Mouse (Mus musculus) embryonic facial prominence, embryonic 12.5 days (tissue): ENCODE measurements at regions not wholly inside any gene's neighbourhood (a gene's known extent, or its start where the extent isn't known, plus 50 kb on each side); places are given as distances from the start of the nearest gene placed in this dataset.

ENCODE experiments used
- ATAC-seq: fragments of 200-750 bp; cut with Nextera tagmentation; 2 replicates; pipeline ENCODE4 v1.8.0; 2017; ENCODE audit not compliant: insufficient number of reproducible peaks, insufficient read depth, low FRiP score, low TSS enrichment
- H3K27ac ChIP-seq: fragments of 300-500 bp; sonication (generic); 2 replicates; pipeline ENCODE4 v1.5.1; 2016; ENCODE audit warnings: mild to moderate bottlenecking
- H3K27me3 ChIP-seq: fragments of 300-500 bp; sonication (generic); 2 replicates; pipeline ENCODE4 v1.6.1; 2016; ENCODE audit warnings: mild to moderate bottlenecking, moderate library complexity
- H3K36me3 ChIP-seq: fragments of 300-500 bp; sonication (generic); 2 replicates; pipeline ENCODE4 v1.6.1; 2016; ENCODE audit warnings: mild to moderate bottlenecking
- H3K4me1 ChIP-seq: fragments of 300-500 bp; sonication (generic); 2 replicates; pipeline ENCODE4 v1.6.1; 2016
- H3K4me2 ChIP-seq: fragments of 300-500 bp; sonication (generic); replicated peaks from 2 replicates; pipeline ENCODE4 v1.6.1; 2016; ENCODE audit warnings: mild to moderate bottlenecking, moderate library complexity
- H3K4me3 ChIP-seq: fragments of 300-500 bp; sonication (generic); 2 replicates; pipeline ENCODE4 v1.5.1; 2016; ENCODE audit warnings: mild to moderate bottlenecking
- H3K9ac ChIP-seq: fragments of 300-500 bp; sonication (generic); 2 replicates; pipeline ENCODE4 v1.6.1; 2016; ENCODE audit warnings: mild to moderate bottlenecking, moderate library complexity
- H3K9me3 ChIP-seq: fragments of 300-500 bp; sonication (generic); 2 replicates; pipeline ENCODE4 v1.6.1; 2016; ENCODE audit warnings: mild to moderate bottlenecking, moderate library complexity
- WGBS: fragments of 180-500 bp; shearing (Covaris S2); methylation state at CpG from one replicate; pipeline ENCODE4 v1.1.7; 2016; 5-methylcytosine and 5-hydroxymethylcytosine counted together

- H3K36me3 ChIP-seq = no peaks in the 10 kb centered on the region
- no peak overlapping the region for H3K9ac ChIP-seq
- no peak overlapping the region for H3K4me3 ChIP-seq
- no peaks in the 10 kb centered on the region for H3K27me3 ChIP-seq
- H3K4me2 ChIP-seq = no peak overlapping the region
- H3K4me1 ChIP-seq = peaks cover 16% of the 10 kb centered on the region
- no peak overlapping the region for H3K27ac ChIP-seq
- WGBS = 88% methylated on average over 1 of the region's 1 CpGs
- no peak for ATAC-seq
- no peaks in the 10 kb centered on the region for H3K9me3 ChIP-seq
Measured at GRCm38 (mm10) chr5:73764226-73764625, 113.0 kb downstream of the Spata18 start.

- H3K27me3 ChIP-seq = no peaks in the 10 kb centered on the region
- H3K9ac ChIP-seq = no peak overlapping the region
- H3K4me1 ChIP-seq = peaks cover 12% of the 10 kb centered on the region
- no peak overlapping the region for H3K4me2 ChIP-seq
- WGBS = 93% methylated on average over 7 of the region's 7 CpGs
- H3K9me3 ChIP-seq = no peaks in the 10 kb centered on the region
- H3K4me3 ChIP-seq = no peak overlapping the region
- no peak overlapping the region for H3K27ac ChIP-seq
- ATAC-seq = no peak
- no peaks in the 10 kb centered on the region for H3K36me3 ChIP-seq
Measured at GRCm38 (mm10) chr5:73765466-73765865, 114.3 kb downstream of the Spata18 start.

- ATAC-seq = no peak
- H3K36me3 ChIP-seq = no peaks in the 10 kb centered on the region
- 70% methylated on average over 3 of the region's 3 CpGs for WGBS
- no peak overlapping the region for H3K9ac ChIP-seq
- H3K27me3 ChIP-seq = no peaks in the 10 kb centered on the region
- no peak overlapping the region for H3K4me3 ChIP-seq
- no peak overlapping the region for H3K27ac ChIP-seq
- peaks cover 4% of the 10 kb centered on the region; the same call in 1 of the 2 replicates for H3K4me1 ChIP-seq
- H3K4me2 ChIP-seq = no peak overlapping the region
- peaks cover 7% of the 10 kb centered on the region; the same call in 1 of the 2 replicates for H3K9me3 ChIP-seq
Measured at GRCm38 (mm10) chr5:73768253-73768652, 117.1 kb downstream of the Spata18 start.

GRCm38 (mm10) chr5:73775775-73776548, 124.8 kb downstream of the Spata18 start:
- no peak for ATAC-seq
- H3K36me3 ChIP-seq = no peaks in the 10 kb centered on the region
- H3K27me3 ChIP-seq = no peaks in the 10 kb centered on the region
- H3K4me3 ChIP-seq = no peak overlapping the region
- no peak overlapping the region for H3K27ac ChIP-seq
- H3K9me3 ChIP-seq = peaks cover 9% of the 10 kb centered on the region; the same call in 1 of the 2 replicates
- no peaks in the 10 kb centered on the region for H3K4me1 ChIP-seq
- 80% methylated on average over 7 of the region's 7 CpGs for WGBS
- H3K4me2 ChIP-seq = no peak overlapping the region
- no peak overlapping the region for H3K9ac ChIP-seq

GRCm38 (mm10) chr5:73777282-73777921, 126.2 kb downstream of the Spata18 start:
- Histone ChIP-seq H3K9ac (no peak overlapping the region), H3K4me2 (no peak overlapping the region), H3K4me1 (0 out of 2 replicates have a peak, but pooled peaks cover 3% of the 10 kb centered on the region), H3K36me3 (no peaks in the 10 kb centered on the region), H3K9me3 (peaks cover 9% of the 10 kb centered on the region; the same call in 1 of the 2 replicates), H3K27ac (no peak overlapping the region), H3K4me3 (no peak overlapping the region), H3K27me3 (no peaks in the 10 kb centered on the region)
- ATAC-seq = no peak
- 78% methylated on average over 9 of the region's 9 CpGs for WGBS

GRCm38 (mm10) chr5:73781190-73781940, 130.2 kb downstream of the Spata18 start:
- H3K9ac ChIP-seq = no peak overlapping the region
- 92% methylated on average over 23 of the region's 23 CpGs for WGBS
- H3K27ac ChIP-seq = no peak overlapping the region
- no peak overlapping the region for H3K4me3 ChIP-seq
- no peaks in the 10 kb centered on the region for H3K36me3 ChIP-seq
- 0 out of 2 replicates have a peak, but pooled peaks have one; percentile 53 for ATAC-seq
- H3K4me1 ChIP-seq = 0 out of 2 replicates have a peak, but pooled peaks cover 13% of the 10 kb centered on the region
- no peak overlapping the region for H3K4me2 ChIP-seq
- H3K9me3 ChIP-seq = no peaks in the 10 kb centered on the region
- H3K27me3 ChIP-seq = no peaks in the 10 kb centered on the region

- WGBS = 21% methylated on average over 15 of the region's 15 CpGs
- Histone ChIP-seq H3K4me3 (no peak overlapping the region), H3K9ac (no peak overlapping the region), H3K4me2 (peak overlapping the region; percentile 19; the same call in 1 of the 2 replicates), H3K27ac (peak overlapping the region; percentile 75), H3K27me3 (no peaks in the 10 kb centered on the region), H3K36me3 (no peaks in the 10 kb centered on the region), H3K4me1 (0 out of 2 replicates have a peak, but pooled peaks cover 13% of the 10 kb centered on the region), H3K9me3 (no peaks in the 10 kb centered on the region)
- ATAC-seq = peak; percentile 84
Measured at GRCm38 (mm10) chr5:73782214-73783091, 131.3 kb downstream of the Spata18 start.

GRCm38 (mm10) chr5:73787275-73787674, 136.1 kb downstream of the Spata18 start:
- Histone ChIP-seq H3K4me3 (no peak overlapping the region), H3K27me3 (no peaks in the 10 kb centered on the region), H3K9me3 (no peaks in the 10 kb centered on the region), H3K36me3 (no peaks in the 10 kb centered on the region), H3K9ac (no peak overlapping the region), H3K4me2 (no peak overlapping the region), H3K27ac (no peak overlapping the region), H3K4me1 (0 out of 2 replicates have a peak, but pooled peaks cover 12% of the 10 kb centered on the region)
- 51% methylated on average over 5 of the region's 5 CpGs for WGBS
- no peak for ATAC-seq

GRCm38 (mm10) chr5:73792216-73792615, 141.0 kb downstream of the Spata18 start:
- ATAC-seq = no peak
- H3K9ac ChIP-seq = no peak overlapping the region
- no peaks in the 10 kb centered on the region for H3K27me3 ChIP-seq
- 67% methylated on average over 3 of the region's 3 CpGs for WGBS
- H3K27ac ChIP-seq = no peak overlapping the region
- peaks cover 15% of the 10 kb centered on the region; the same call in 1 of the 2 replicates for H3K4me1 ChIP-seq
- no peak overlapping the region for H3K4me3 ChIP-seq
- no peaks in the 10 kb centered on the region for H3K36me3 ChIP-seq
- H3K9me3 ChIP-seq = no peaks in the 10 kb centered on the region
- H3K4me2 ChIP-seq = no peak overlapping the region

GRCm38 (mm10) chr5:73796201-73796600, 145.0 kb downstream of the Spata18 start:
- Histone ChIP-seq H3K9me3 (no peaks in the 10 kb centered on the region), H3K4me2 (no peak overlapping the region), H3K27ac (peak overlapping the region; percentile 46), H3K4me1 (peaks cover 15% of the 10 kb centered on the region; the same call in 1 of the 2 replicates), H3K27me3 (no peaks in the 10 kb centered on the region), H3K9ac (no peak overlapping the region), H3K4me3 (no peak overlapping the region), H3K36me3 (no peaks in the 10 kb centered on the region)
- WGBS = 48% methylated on average over 2 of the region's 2 CpGs
- no peak for ATAC-seq

GRCm38 (mm10) chr5:73797980-73798379, 146.8 kb downstream of the Spata18 start:
- no peak overlapping the region for H3K4me3 ChIP-seq
- no peak overlapping the region for H3K27ac ChIP-seq
- no peaks in the 10 kb centered on the region for H3K36me3 ChIP-seq
- no peaks in the 10 kb centered on the region for H3K9me3 ChIP-seq
- no peak overlapping the region for H3K9ac ChIP-seq
- peaks cover 15% of the 10 kb centered on the region; the same call in 1 of the 2 replicates for H3K4me1 ChIP-seq
- H3K4me2 ChIP-seq = no peak overlapping the region
- ATAC-seq = no peak
- WGBS = 67% methylated on average over 3 of the region's 3 CpGs
- no peaks in the 10 kb centered on the region for H3K27me3 ChIP-seq
